Mouse (Mus musculus) right cerebral cortex, adult 18-20 months (tissue): Measurements from ENCODE around the gene Krt35.

ENCODE experiments used
- DNase-seq: peaks from one replicate; pipeline ENCODE4 v3.0.0; 2022; ENCODE audit warnings: mixed read lengths

Krt35 gene

DNA sequence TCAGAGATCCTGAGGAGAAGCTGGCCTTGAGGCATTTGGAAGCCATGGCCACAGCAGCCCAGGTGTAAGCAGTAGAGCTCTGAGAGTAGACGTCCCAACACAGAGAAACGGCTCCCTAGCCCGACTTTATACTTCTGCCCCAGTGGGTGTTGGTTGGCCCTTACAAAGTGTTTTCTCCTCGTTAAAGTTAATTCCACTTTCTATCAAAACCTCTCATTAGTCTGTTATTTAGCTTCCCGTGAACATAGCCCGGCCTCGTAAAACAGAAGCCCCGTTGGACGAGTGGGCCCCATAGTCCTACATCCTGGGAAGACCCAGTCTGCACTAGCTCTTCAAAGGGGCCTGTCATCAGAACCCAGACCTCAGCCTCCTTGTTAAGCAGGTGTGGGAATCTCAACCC, at the start of gene Krt35:
Gene Krt35, minus strand, starts transcription at position 101 of the 400 bp plus-strand sequence.
- no peak for DNase-seq

GRCm38 (mm10) chr11:100145104-100145503, 49.1 kb upstream of the Krt35 start:
- DNase-seq = no peak

- no peak for DNase-seq
These were observed 44.9 kb upstream of the Krt35 start for GRCm38 (mm10) chr11:100140966-100141365.

DNA sequence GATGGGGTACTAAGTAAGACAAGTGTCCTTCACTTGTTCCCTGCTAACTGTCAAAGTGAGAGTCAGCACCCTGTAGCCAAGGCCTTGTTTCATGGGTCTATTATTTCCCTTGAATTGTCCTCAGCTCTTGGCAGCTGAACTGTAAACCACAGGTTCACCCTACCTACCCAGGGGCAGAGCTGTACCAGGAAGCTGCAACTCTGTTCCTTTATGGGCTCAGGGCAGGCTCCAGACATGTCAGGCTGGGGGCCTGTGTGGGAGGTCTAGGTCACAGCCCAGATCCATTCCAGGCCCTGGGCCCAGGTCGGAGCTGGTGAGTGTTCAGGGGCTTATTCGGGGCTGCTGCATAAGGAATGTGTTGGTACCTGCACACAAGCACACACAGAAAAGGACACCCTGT, 43.4 kb upstream of the Krt35 start:
- DNase-seq = no peak

DNA sequence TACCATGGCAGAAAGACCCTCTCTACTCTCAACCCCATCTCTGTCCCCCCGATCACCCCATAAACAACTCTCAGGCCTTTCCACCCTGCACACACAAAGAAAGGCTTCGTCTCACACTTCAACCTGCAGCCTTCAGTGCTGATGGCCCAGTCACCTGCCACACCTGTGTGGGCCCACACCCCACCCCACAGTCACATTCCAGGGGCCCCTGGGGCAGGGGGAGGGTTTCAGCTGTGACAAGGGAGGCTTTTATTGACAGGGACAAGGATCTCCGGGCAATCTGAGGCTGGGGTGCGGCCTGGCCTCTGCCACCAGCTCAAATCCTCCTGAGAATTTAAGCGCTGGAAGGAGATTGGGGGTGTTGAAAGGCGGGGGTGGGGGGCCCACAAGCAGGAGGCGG, 42.8 kb upstream of the Krt35 start:
- no peak for DNase-seq

- DNase-seq = no peak
These were observed 41.7 kb upstream of the Krt35 start for GRCm38 (mm10) chr11:100137693-100138092.

DNA sequence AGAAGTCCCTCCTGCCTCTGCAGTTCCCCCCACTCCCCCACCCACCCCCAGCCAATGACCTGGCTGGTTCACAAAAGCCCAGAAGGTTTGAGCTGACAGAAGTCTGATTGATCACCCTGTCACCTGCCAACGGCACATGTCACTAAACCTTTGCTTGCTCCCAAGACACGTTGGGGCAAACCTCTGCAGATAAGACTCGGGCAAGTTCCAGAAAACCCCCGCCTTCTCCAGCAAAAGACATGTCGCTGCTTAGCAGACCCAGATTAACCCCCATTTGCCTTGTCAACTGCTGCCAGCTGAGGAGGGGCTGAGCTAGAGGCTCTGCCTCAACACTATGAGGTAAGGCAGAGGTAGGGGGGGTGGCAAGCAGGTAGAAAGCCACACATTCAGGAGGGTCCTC, 40.5 kb upstream of the Krt35 start:
- no peak for DNase-seq

- DNase-seq = no peak
These were observed 39.7 kb upstream of the Krt35 start, which contains the start of gene Krt15 for GRCm38 (mm10) chr11:100135731-100136130. Gene Krt15, minus strand, starts transcription at chr11:100135928.

- no peak for DNase-seq
These were observed 28.9 kb upstream of the Krt35 start for GRCm38 (mm10) chr11:100124901-100125300.

DNA sequence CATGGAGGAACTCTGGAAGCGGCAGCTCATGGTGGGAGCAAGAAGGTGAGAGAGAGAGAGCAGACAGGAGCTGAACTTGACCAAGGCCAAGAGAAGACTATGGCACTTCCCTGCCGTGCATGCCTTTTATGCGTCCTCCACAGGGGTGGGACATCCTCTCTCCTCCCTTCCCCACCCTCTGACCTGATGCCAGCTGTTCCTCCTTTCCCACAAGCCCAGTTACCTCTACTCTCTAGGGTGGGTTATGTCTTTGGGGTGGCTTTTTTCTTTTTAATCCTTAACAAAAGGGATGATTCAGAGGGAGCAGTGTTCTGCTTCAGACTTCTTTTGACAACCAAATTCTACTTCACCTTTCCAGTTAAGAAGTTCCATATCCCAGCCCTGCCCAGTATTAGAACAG, 25.4 kb upstream of the Krt35 start, which contains the start of gene Krt13:
Gene Krt13, minus strand, starts transcription at position 101 of the 400 bp plus-strand sequence.
- DNase-seq = no peak

- no peak for DNase-seq
These were observed 24.3 kb upstream of the Krt35 start for GRCm38 (mm10) chr11:100120331-100120730.

DNA sequence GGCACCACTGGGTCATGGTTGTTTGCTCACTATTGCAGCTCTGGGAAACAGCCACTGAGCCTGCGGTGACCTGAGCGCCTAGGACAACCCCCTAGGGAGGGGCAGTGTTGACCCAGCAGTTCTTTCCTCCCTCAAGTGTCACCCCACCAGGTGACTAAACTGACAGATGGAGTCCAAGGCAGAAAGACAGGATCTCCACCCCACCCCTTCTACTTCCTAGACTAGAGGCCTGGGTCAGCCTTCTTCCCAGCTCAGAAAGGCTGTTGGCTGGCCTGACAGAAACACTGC, 17.6 kb upstream of the Krt35 start:
- DNase-seq = no peak

GRCm38 (mm10) chr11:100112935-100113741, 17.1 kb upstream of the Krt35 start:
- no peak for DNase-seq

GRCm38 (mm10) chr11:100105576-100106122, 9.6 kb upstream of the Krt35 start, which contains the start of gene Krt36:
Gene Krt36, minus strand, starts transcription at chr11:100105626.
- DNase-seq = no peak

DNA sequence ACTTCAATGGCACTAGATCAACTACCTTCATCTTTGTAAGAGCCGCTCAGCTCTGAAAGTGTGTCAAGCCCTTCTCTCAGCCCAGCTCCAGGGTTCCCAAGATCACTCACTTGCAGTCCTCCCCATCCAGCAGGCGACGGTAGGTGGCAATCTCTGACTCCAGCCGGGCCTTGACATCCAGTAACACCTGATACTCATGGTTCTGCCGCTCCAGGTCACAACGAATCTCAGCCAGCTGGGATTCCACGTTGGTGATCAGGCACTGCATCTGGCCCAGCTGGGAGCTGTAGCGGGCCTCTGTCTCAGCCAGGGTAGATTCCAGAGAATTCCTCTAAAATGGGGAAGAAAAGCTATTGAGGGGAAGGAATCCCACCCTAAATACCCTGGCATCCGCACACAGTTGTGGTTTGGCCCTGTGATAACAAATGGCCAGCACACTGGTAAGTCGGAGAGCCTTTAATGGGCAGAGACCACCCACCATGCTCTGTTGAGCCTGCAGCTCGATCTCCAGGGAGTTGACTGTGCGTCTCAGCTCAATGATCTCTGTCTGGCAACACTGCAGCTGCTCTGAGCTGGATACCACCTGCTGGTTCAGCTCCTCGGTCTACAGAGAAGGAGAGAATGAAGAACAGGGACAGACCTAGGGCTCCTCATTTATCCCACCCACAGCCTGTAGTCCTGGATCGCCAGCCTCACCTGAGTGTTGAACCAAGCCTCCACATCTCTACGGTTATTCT, 6.8 kb upstream of the Krt35 start:
- no peak for DNase-seq

DNA sequence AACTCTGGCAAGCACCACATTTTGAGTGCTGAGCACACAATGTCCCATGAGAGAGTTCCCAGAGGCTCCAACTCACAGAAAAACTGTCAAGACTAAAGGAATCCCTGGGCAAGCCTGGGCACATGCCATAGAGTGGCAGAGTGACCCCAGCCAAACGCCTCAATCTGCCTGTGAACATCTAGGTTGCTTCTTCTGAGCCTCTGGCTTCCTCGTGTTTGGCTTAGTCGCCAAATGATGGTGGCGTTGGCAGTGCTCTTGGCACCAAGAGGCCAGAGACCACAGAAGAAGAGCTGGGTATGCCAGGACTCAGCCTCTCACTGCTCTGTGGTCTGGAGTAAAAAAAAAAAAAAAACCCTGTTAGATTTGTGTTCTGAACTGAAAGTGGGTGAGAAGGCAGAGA, 4.3 kb upstream of the Krt35 start:
- DNase-seq = no peak

DNA sequence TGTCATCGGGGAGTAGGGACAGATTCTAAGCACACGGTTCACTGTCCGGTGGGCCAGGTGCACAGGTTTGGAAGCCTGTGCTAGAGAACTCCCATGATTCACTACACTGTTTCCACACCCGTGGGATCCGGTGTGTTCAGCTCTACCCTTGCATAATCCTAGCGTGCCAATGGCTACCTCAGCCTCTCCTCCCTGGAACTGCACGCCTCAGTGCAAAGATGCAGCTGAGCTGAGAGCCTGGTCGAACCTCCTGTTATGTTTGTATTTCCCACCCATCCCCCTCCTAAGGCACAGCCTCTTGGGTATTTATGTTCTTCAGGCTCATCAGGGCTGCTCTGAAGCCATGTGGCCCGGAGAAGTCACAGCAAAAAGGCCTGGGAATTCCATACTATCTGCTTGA, 1.8 kb upstream of the Krt35 start:
- DNase-seq = no peak

GRCm38 (mm10) chr11:100088378-100089025, 7.5 kb downstream of the Krt35 start:
- DNase-seq = peak; percentile 11

- no peak for DNase-seq
These were observed 8.2 kb downstream of the Krt35 start, which contains the start of gene Krt32 for GRCm38 (mm10) chr11:100087861-100088260. Gene Krt32, minus strand, starts transcription at chr11:100088226.

- DNase-seq = no peak
These were observed 22.2 kb downstream of the Krt35 start for GRCm38 (mm10) chr11:100073873-100074272.

GRCm38 (mm10) chr11:100067293-100068036, 28.6 kb downstream of the Krt35 start:
- DNase-seq = peak; percentile 6

DNA sequence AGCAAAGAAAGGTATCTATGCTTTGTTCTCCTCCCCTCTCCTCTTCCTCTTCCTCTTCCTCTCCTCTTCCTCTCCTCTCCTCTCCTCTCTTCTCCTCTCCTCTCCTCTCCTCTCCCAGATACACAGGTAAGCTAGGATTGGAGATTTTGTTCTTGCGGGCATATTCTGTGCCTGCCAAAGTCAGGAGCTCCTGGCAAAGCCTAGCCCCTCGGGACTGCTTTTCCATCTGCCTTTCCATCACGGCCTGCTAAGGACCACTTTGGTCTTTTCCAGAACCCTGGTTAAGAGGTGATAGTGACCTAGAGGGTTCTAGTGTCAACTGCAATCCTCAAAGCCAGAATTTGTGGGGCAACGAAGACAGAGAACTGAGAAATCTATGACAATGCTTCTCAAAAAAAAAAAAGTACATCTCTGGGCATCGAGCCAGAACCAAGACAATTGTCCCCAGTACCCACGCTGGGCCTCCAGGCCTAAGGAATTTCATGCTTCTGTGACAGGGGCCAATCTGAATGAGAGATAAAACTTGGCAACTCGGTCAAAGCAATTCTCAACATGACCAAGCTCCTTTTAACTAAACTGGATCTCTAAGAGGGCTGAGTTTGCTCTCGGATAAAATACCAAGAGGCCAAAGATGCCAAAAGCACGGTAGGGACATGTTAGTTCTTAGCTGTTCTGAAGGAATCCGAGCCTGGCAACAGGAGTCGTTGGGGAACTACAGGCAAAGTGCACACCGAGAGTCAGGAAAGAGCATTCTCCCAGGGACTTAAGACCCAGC, 29.6 kb downstream of the Krt35 start:
- no peak for DNase-seq
